Mouse (Mus musculus) cerebellum, adult 8-10 months (tissue): ENCODE data around the gene Zfp277.

ENCODE experiments used
- DNase-seq: peaks from one replicate; pipeline ENCODE4 v3.0.0; 2022

Zfp277 gene

GRCm38 (mm10) chr12:40445648-40446449 lies at the start of gene Zfp277, which contains the start of gene Dock4:
Gene Zfp277 (minus strand): TSS chr12:40445902.
Gene Dock4 (plus strand): TSS chr12:40445952.
- peak; percentile 99 for DNase-seq

GRCm38 (mm10) chr12:40486047-40486837 lies 40.5 kb upstream of the Zfp277 start:
- DNase-seq: no peak

GRCm38 (mm10) chr12:40485210-40485609 lies 39.5 kb upstream of the Zfp277 start:
- no peak for DNase-seq

GRCm38 (mm10) chr12:40484224-40484623 lies 38.5 kb upstream of the Zfp277 start:
- DNase-seq: no peak

- no peak for DNase-seq
These were observed 32.1 kb upstream of the Zfp277 start for GRCm38 (mm10) chr12:40477621-40478452.

GRCm38 (mm10) chr12:40473709-40474108 lies 28.0 kb upstream of the Zfp277 start:
- DNase-seq: no peak

- DNase-seq: no peak
These were observed 26.1 kb upstream of the Zfp277 start for GRCm38 (mm10) chr12:40471649-40472399.

- no peak for DNase-seq
These were observed 23.3 kb upstream of the Zfp277 start for GRCm38 (mm10) chr12:40469009-40469408.

GRCm38 (mm10) chr12:40468235-40468634 lies 22.5 kb upstream of the Zfp277 start:
- no peak for DNase-seq

GRCm38 (mm10) chr12:40464282-40464681 lies 18.6 kb upstream of the Zfp277 start:
- DNase-seq: peak; percentile 90

- no peak for DNase-seq
These were observed 18.1 kb upstream of the Zfp277 start for GRCm38 (mm10) chr12:40463828-40464227.

GRCm38 (mm10) chr12:40462693-40463235 lies 17.1 kb upstream of the Zfp277 start:
- no peak for DNase-seq

GRCm38 (mm10) chr12:40459673-40460265 lies 14.1 kb upstream of the Zfp277 start:
- DNase-seq: no peak

GRCm38 (mm10) chr12:40458977-40459376 lies 13.3 kb upstream of the Zfp277 start:
- no peak for DNase-seq

- DNase-seq: peak; percentile 47
These were observed 10.8 kb upstream of the Zfp277 start for GRCm38 (mm10) chr12:40456517-40456916.

- no peak for DNase-seq
These were observed 3.6 kb upstream of the Zfp277 start for GRCm38 (mm10) chr12:40449119-40449795.

- DNase-seq: peak; percentile 31
These were observed 2.1 kb upstream of the Zfp277 start for GRCm38 (mm10) chr12:40447561-40448355.

- peak; percentile 72 for DNase-seq
These were observed 1.0 kb upstream of the Zfp277 start for GRCm38 (mm10) chr12:40446450-40447381.

GRCm38 (mm10) chr12:40445206-40445605 lies 496 bp downstream of the Zfp277 start:
- no peak for DNase-seq
